Mouse (Mus musculus): ENCODE results near the gene Sh2d4b. TPM values are rescaled to one million over a fixed set of nuclear protein-coding genes. Genes with fewer than 3 reads are reported as not detected.

Gene Sh2d4b
- polyA plus RNA-seq, 1 experiment = not detected

GRCm38 (mm10) chr14:40918477-40918876, 25.4 kb upstream of the Sh2d4b start:
- no peak overlapping the region for H3K27ac ChIP-seq (replicated peaks; ENCODE audit: low read depth, low read length)
- peaks cover 10% of the 10 kb centered on the region; the same call in 1 of the 2 replicates for H3K4me1 ChIP-seq (ENCODE audit: control insufficient read depth, insufficient read depth, insufficient read length, low read length)
- no peak overlapping the region for H3K4me3 ChIP-seq (ENCODE audit: insufficient read depth, low read depth, low read length)

GRCm38 (mm10) chr14:40917632-40918031, 24.6 kb upstream of the Sh2d4b start:
- Histone ChIP-seq H3K4me1 (ENCODE audit: control insufficient read depth, insufficient read depth, insufficient read length, low read length) (peaks cover 10% of the 10 kb centered on the region; the same call in 1 of the 2 replicates), H3K27ac (replicated peaks; ENCODE audit: low read depth, low read length) (no peak overlapping the region), H3K4me3 (ENCODE audit: insufficient read depth, low read depth, low read length) (no peak overlapping the region)

- H3K4me1 ChIP-seq (ENCODE audit: control insufficient read depth, insufficient read depth, insufficient read length, low read length) = peaks cover 10% of the 10 kb centered on the region; the same call in 1 of the 2 replicates
- no peak overlapping the region for H3K27ac ChIP-seq (replicated peaks; ENCODE audit: low read depth, low read length)
- no peak overlapping the region for H3K4me3 ChIP-seq (ENCODE audit: insufficient read depth, low read depth, low read length)
Observed at GRCm38 (mm10) chr14:40916667-40917066, 23.6 kb upstream of the Sh2d4b start.

- H3K4me1 ChIP-seq (ENCODE audit: control insufficient read depth, insufficient read depth, insufficient read length, low read length) = peaks cover 8% of the 10 kb centered on the region; the same call in 1 of the 2 replicates
- no peak overlapping the region for H3K4me3 ChIP-seq (ENCODE audit: insufficient read depth, low read depth, low read length)
- H3K27ac ChIP-seq (replicated peaks; ENCODE audit: low read depth, low read length) = no peak overlapping the region
Observed at GRCm38 (mm10) chr14:40915838-40916237, 22.8 kb upstream of the Sh2d4b start.

GRCm38 (mm10) chr14:40914701-40915100, 21.6 kb upstream of the Sh2d4b start:
- Histone ChIP-seq H3K27ac (replicated peaks; ENCODE audit: low read depth, low read length) (no peak overlapping the region), H3K4me1 (ENCODE audit: control insufficient read depth, insufficient read depth, insufficient read length, low read length) (peaks cover 3% of the 10 kb centered on the region; the same call in 1 of the 2 replicates), H3K4me3 (ENCODE audit: insufficient read depth, low read depth, low read length) (no peak overlapping the region)

GRCm38 (mm10) chr14:40913709-40914108, 20.6 kb upstream of the Sh2d4b start:
- Histone ChIP-seq H3K4me1 (ENCODE audit: control insufficient read depth, insufficient read depth, insufficient read length, low read length) (no peaks in the 10 kb centered on the region), H3K4me3 (ENCODE audit: insufficient read depth, low read depth, low read length) (no peak overlapping the region), H3K27ac (replicated peaks; ENCODE audit: low read depth, low read length) (no peak overlapping the region)

GRCm38 (mm10) chr14:40911529-40911928, 18.5 kb upstream of the Sh2d4b start:
- no peak overlapping the region for H3K4me3 ChIP-seq (ENCODE audit: insufficient read depth, low read depth, low read length)
- no peaks in the 10 kb centered on the region for H3K4me1 ChIP-seq (ENCODE audit: control insufficient read depth, insufficient read depth, insufficient read length, low read length)
- H3K27ac ChIP-seq (replicated peaks; ENCODE audit: low read depth, low read length) = no peak overlapping the region

GRCm38 (mm10) chr14:40908763-40909162, 15.7 kb upstream of the Sh2d4b start:
- no peak overlapping the region for H3K4me3 ChIP-seq (ENCODE audit: insufficient read depth, low read depth, low read length)
- no peak overlapping the region for H3K27ac ChIP-seq (replicated peaks; ENCODE audit: low read depth, low read length)
- H3K4me1 ChIP-seq (ENCODE audit: control insufficient read depth, insufficient read depth, insufficient read length, low read length) = no peaks in the 10 kb centered on the region

GRCm38 (mm10) chr14:40906770-40907169, 13.7 kb upstream of the Sh2d4b start:
- Histone ChIP-seq H3K4me1 (ENCODE audit: control insufficient read depth, insufficient read depth, insufficient read length, low read length) (no peaks in the 10 kb centered on the region), H3K4me3 (ENCODE audit: insufficient read depth, low read depth, low read length) (no peak overlapping the region), H3K27ac (replicated peaks; ENCODE audit: low read depth, low read length) (no peak overlapping the region)

GRCm38 (mm10) chr14:40905813-40906212, 12.7 kb upstream of the Sh2d4b start:
- Histone ChIP-seq H3K4me3 (ENCODE audit: insufficient read depth, low read depth, low read length) (no peak overlapping the region), H3K27ac (replicated peaks; ENCODE audit: low read depth, low read length) (no peak overlapping the region), H3K4me1 (ENCODE audit: control insufficient read depth, insufficient read depth, insufficient read length, low read length) (no peaks in the 10 kb centered on the region)

GRCm38 (mm10) chr14:40902307-40903055, 9.4 kb upstream of the Sh2d4b start:
- no peaks in the 10 kb centered on the region for H3K4me1 ChIP-seq (ENCODE audit: control insufficient read depth, insufficient read depth, insufficient read length, low read length)
- H3K4me3 ChIP-seq (ENCODE audit: insufficient read depth, low read depth, low read length) = no peak overlapping the region
- no peak overlapping the region for H3K27ac ChIP-seq (replicated peaks; ENCODE audit: low read depth, low read length)

GRCm38 (mm10) chr14:40900267-40900666, 7.2 kb upstream of the Sh2d4b start:
- Histone ChIP-seq H3K4me1 (ENCODE audit: control insufficient read depth, insufficient read depth, insufficient read length, low read length) (no peaks in the 10 kb centered on the region), H3K4me3 (ENCODE audit: insufficient read depth, low read depth, low read length) (no peak overlapping the region), H3K27ac (replicated peaks; ENCODE audit: low read depth, low read length) (no peak overlapping the region)

GRCm38 (mm10) chr14:40897916-40898315, 4.8 kb upstream of the Sh2d4b start:
- Histone ChIP-seq H3K27ac (replicated peaks; ENCODE audit: low read depth, low read length) (no peak overlapping the region), H3K4me1 (ENCODE audit: control insufficient read depth, insufficient read depth, insufficient read length, low read length) (no peaks in the 10 kb centered on the region), H3K4me3 (ENCODE audit: insufficient read depth, low read depth, low read length) (no peak overlapping the region)

GRCm38 (mm10) chr14:40895681-40896080, 2.6 kb upstream of the Sh2d4b start:
- Histone ChIP-seq H3K27ac (replicated peaks; ENCODE audit: low read depth, low read length) (no peak overlapping the region), H3K4me3 (ENCODE audit: insufficient read depth, low read depth, low read length) (no peak overlapping the region), H3K4me1 (ENCODE audit: control insufficient read depth, insufficient read depth, insufficient read length, low read length) (no peaks in the 10 kb centered on the region)

GRCm38 (mm10) chr14:40894576-40895247, 1.6 kb upstream of the Sh2d4b start:
- Histone ChIP-seq H3K27ac (replicated peaks; ENCODE audit: low read depth, low read length) (no peak overlapping the region), H3K4me3 (ENCODE audit: insufficient read depth, low read depth, low read length) (no peak overlapping the region), H3K4me1 (ENCODE audit: control insufficient read depth, insufficient read depth, insufficient read length, low read length) (peaks cover 2% of the 10 kb centered on the region; the same call in 1 of the 2 replicates)

GRCm38 (mm10) chr14:40893884-40894283, 818 bp upstream of the Sh2d4b start:
- no peak overlapping the region for H3K4me3 ChIP-seq (ENCODE audit: insufficient read depth, low read depth, low read length)
- H3K4me1 ChIP-seq (ENCODE audit: control insufficient read depth, insufficient read depth, insufficient read length, low read length) = peaks cover 2% of the 10 kb centered on the region; the same call in 1 of the 2 replicates
- H3K27ac ChIP-seq (replicated peaks; ENCODE audit: low read depth, low read length) = no peak overlapping the region
